17 mouse cellular contexts compared by ENCODE assay signal in the genomic region with DNA sequence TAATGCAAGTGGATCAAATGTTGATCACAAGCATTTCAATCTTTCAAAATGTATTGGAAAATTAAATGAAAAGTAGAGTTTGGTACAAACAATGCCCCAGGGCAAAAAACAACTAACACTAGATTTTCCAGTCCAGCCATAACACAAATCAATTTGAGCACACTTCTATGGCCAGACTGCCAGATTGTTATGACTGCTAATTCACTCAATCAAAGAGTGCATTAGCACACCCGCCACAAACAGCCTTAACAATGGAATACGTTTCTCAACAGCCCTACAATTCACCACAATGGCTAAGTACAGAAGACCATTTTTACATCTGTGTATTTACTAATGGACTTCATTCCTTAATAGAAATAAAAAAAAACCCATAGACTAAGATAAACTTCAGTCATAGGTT.
"Had no signal": no experiment of that assay in that cellular context is flagged by ENCODE, and none has a peak within 500 bp of the region (broad histone marks: within the 10 kb centered on the region; RNA-seq: fewer than 3 reads in every experiment).

No protein-coding gene starts in this region.

- H3K4me3 ChIP-seq: layer of hippocampus, adult 2 months; limb, embryonic 12.5 days; liver, embryonic 13.5 days; lung, embryonic 15.5 days; megakaryocyte, embryonic 14.5 days; midbrain, embryonic 12.5 days; neural tube, embryonic 13.5 days had no signal

- H3K27me3 ChIP-seq: lung, embryonic 15.5 days; megakaryocyte, embryonic 14.5 days; midbrain, embryonic 12.5 days; neural tube, embryonic 13.5 days had no signal

- H3K27ac ChIP-seq: kidney, postnatal 0 days; layer of hippocampus, adult 2 months; limb, embryonic 12.5 days; liver, embryonic 13.5 days; lung, embryonic 15.5 days; macrophage; midbrain, embryonic 12.5 days; neural tube, embryonic 13.5 days had no signal

- H3K36me3 ChIP-seq: limb, embryonic 12.5 days; liver, embryonic 13.5 days; lung, embryonic 15.5 days; midbrain, embryonic 12.5 days; neural tube, embryonic 13.5 days had no signal

- DNase-seq: kidney, adult 9 months; kidney, postnatal 4 days; liver; liver, embryonic 13.5 days; liver, postnatal 0 days; lung, postnatal 14 days; right cerebral cortex, adult 18-20 months; right cerebral cortex, postnatal 25 days; thymus, postnatal 36 days had no signal

- H3K9me3 ChIP-seq: limb, embryonic 12.5 days; liver, embryonic 13.5 days; lung, embryonic 15.5 days; megakaryocyte, embryonic 14.5 days; midbrain, embryonic 12.5 days; neural tube, embryonic 13.5 days had no signal

- H3K4me1 ChIP-seq: liver, embryonic 13.5 days; lung, embryonic 15.5 days had no signal

- H3K9ac ChIP-seq: limb, embryonic 12.5 days; liver, embryonic 13.5 days; liver, postnatal 0 days; lung, embryonic 15.5 days; midbrain, embryonic 12.5 days; neural tube, embryonic 13.5 days had no signal

- H3K4me2 ChIP-seq: limb, embryonic 12.5 days; liver, embryonic 13.5 days; lung, embryonic 15.5 days; midbrain, embryonic 12.5 days; neural tube, embryonic 13.5 days had no signal

- ATAC-seq: liver, postnatal 0 days had no signal
